In the genomic region with DNA sequence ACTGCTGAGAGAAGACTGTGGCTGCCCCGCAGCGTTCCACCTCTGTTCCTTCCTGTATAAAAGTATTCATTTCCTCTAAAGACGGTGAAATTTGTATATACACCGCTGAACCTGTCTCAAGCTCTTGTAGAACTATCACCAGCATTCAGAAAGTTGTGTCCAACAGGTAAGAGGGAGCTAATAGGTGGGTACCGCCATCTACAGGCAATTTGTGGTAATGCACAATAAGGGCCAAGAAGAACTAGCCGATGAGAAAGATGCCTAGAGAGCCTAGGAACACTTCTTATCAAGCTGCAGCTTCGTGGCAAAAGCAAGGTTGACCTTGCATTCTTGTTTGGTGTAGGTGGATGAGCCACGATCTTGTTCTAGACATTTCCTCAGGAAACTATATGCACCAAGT, we compare ENCODE assay signal across 8 mouse cellular contexts.
DNase-seq lines count a peak whose midpoint lies in the region; ATAC-seq lines count a peak whose summit lies in the region.

No protein-coding gene starts in this region.

- no peaks in the 10 kb centered on the region for H3K4me1 ChIP-seq in midbrain, embryonic 13.5 days (replicated peaks)

- H3K9ac ChIP-seq in midbrain, embryonic 13.5 days (replicated peaks) = no peak overlapping the region

- 0 out of 2 replicates have a peak, but pooled peaks have one; percentile 17 for ATAC-seq in midbrain, embryonic 13.5 days

- no peak overlapping the region for H3K4me3 ChIP-seq in midbrain, embryonic 13.5 days (replicated peaks)

- DNase-seq in spleen, postnatal 10 days (ENCODE audit: low spot score in 2 of 2) = peak; percentile 12 to 45
- no peak for DNase-seq in spleen, adult 12 weeks (ENCODE audit: low spot score)
- DNase-seq in adrenal gland, postnatal 36 days = peak; percentile 32 to 67
- peak; percentile 21 for DNase-seq in fibroblast of lung, adult 2 months (ENCODE audit: low read depth)
- DNase-seq in heart, postnatal 36 days = peak; percentile 69
- DNase-seq in left cerebral cortex, adult 11 months (ENCODE audit: low spot score) = peak; percentile 16
- DNase-seq in thymus, postnatal 14 days = peak; percentile 23

- WGBS in midbrain, embryonic 13.5 days = 9% methylated on average over 8 of the region's 8 CpGs

- no peak overlapping the region for H3K27ac ChIP-seq in midbrain, embryonic 13.5 days

- H3K4me2 ChIP-seq in midbrain, embryonic 13.5 days (replicated peaks) = no peak overlapping the region

- no peaks in the 10 kb centered on the region for H3K36me3 ChIP-seq in midbrain, embryonic 13.5 days

- intact Hi-C loops in heart, postnatal 36 days (cut with DNase I) = loop anchor here (2.0 to 5.0 kb wide), 2 partner anchors 91 to 250 kb away; no protein-coding TSS in a partner anchor

- no peaks in the 10 kb centered on the region for H3K27me3 ChIP-seq in midbrain, embryonic 13.5 days

- no peaks in the 10 kb centered on the region for H3K9me3 ChIP-seq in midbrain, embryonic 13.5 days
